ENCODE assay signal across 8 mouse cellular contexts in the genomic region with DNA sequence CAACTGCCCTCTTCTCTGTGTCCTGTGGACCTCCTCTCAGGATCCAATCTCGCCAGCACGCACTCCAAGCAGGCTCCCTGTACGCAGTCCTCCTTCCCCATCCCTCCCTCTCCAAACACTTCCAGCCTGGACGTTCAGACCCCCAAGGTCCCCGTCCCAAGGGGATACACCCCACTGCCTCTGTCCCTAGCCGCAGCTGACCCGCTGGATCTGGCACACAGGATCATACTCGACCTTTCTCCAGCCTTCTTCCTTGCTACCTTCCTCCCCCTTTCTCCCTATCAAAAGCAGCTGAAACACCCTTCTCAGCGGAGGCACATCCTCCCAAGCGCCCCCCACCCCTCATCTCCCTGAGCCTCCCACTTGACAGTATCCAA. TPM values are rescaled to one million over a fixed set of nuclear protein-coding genes. Genes with fewer than 3 reads are reported as not detected.
A peak's percentile ranks its signal among the peaks of the same experiment; 100 is the strongest.
DNase-seq lines count a peak whose midpoint lies in the region; ATAC-seq and TF ChIP-seq lines count a peak whose summit lies in the region.

No protein-coding gene starts in this region.

- H3K27me3 ChIP-seq in kidney, postnatal 0 days (ENCODE audit: insufficient read depth, low read length) = peaks cover 35% of the 10 kb centered on the region
- no peaks in the 10 kb centered on the region for H3K27me3 ChIP-seq in kidney, adult 2 months (replicated peaks; ENCODE audit: control insufficient read depth, insufficient read depth, low read length)
- H3K27me3 ChIP-seq in embryonic facial prominence, embryonic 14.5 days (replicated peaks; ENCODE audit: control insufficient read depth, insufficient read depth, low read length) = peaks cover 65% of the 10 kb centered on the region
- no peaks in the 10 kb centered on the region for H3K27me3 ChIP-seq in hindbrain, embryonic 15.5 days
- no peaks in the 10 kb centered on the region for H3K27me3 ChIP-seq in midbrain, embryonic 16.5 days (ENCODE audit: control insufficient read depth, insufficient read depth, low read depth, low read length)

- no peak for TF ChIP-seq CTCF in kidney, postnatal 0 days (IDR thresholded peaks at IDR 0.05; ENCODE audit: low read depth)
- no peak for TF ChIP-seq CTCF in kidney, adult 2 months (conservative IDR thresholded peaks at IDR 0.05; ENCODE audit: insufficient read depth, insufficient read length, low read depth, low read length)

- 2% methylated on average over 10 of the region's 10 CpGs for WGBS in kidney, postnatal 0 days
- under 1% methylated on average over 10 of the region's 10 CpGs for WGBS in kidney, adult 2 months
- WGBS in embryonic facial prominence, embryonic 14.5 days = 3% methylated on average over 7 of the region's 10 CpGs
- WGBS in hindbrain, embryonic 15.5 days = under 1% methylated on average over 10 of the region's 10 CpGs
- under 1% methylated on average over 10 of the region's 10 CpGs for WGBS in midbrain, embryonic 16.5 days

- H3K4me3 ChIP-seq in kidney, postnatal 0 days (replicated peaks; ENCODE audit: low read depth, low read length) = peak overlapping the region; percentile 28
- no peak overlapping the region for H3K4me3 ChIP-seq in kidney, adult 2 months (ENCODE audit: insufficient read depth, low read depth, low read length)
- H3K4me3 ChIP-seq in embryonic facial prominence, embryonic 14.5 days (ENCODE audit: low read depth, low read length) = peak overlapping the region; percentile 46
- peak overlapping the region; percentile 78 for H3K4me3 ChIP-seq in hindbrain, embryonic 15.5 days
- peak overlapping the region; percentile 66 for H3K4me3 ChIP-seq in midbrain, embryonic 16.5 days (ENCODE audit: low read depth, low read length)

- DNase-seq in kidney, postnatal 0 days (ENCODE audit: low spot score) = no peak
- no peak for DNase-seq in kidney, adult 2 months
- no peak for DNase-seq in embryonic facial prominence, embryonic 14.5 days (ENCODE audit: low spot score)
- DNase-seq in right cerebral cortex, adult 2 months (ENCODE audit: low spot score in 2 of 2) = no peak
- no peak for DNase-seq in frontal cortex, postnatal 36 days (ENCODE audit: low spot score in 2 of 2)
- DNase-seq in spleen, adult 12 weeks (ENCODE audit: low spot score) = no peak

- TF ChIP-seq POLR2A in kidney, adult 2 months (IDR thresholded peaks at IDR 0.05; ENCODE audit: low read depth, low read length) = no peak

- no peak overlapping the region for H3K9ac ChIP-seq in kidney, postnatal 0 days (ENCODE audit: low read depth, low read length)
- peak overlapping the region; percentile 54; the same call in 1 of the 2 replicates for H3K9ac ChIP-seq in embryonic facial prominence, embryonic 14.5 days (ENCODE audit: low read depth, low read length)
- peak overlapping the region; percentile 79 for H3K9ac ChIP-seq in hindbrain, embryonic 15.5 days
- peak overlapping the region; percentile 79 for H3K9ac ChIP-seq in midbrain, embryonic 16.5 days (ENCODE audit: low read depth, low read length)

- peaks cover 5% of the 10 kb centered on the region; the same call in 1 of the 2 replicates for H3K4me1 ChIP-seq in kidney, postnatal 0 days (replicated peaks; ENCODE audit: insufficient read depth, low read length)
- H3K4me1 ChIP-seq in kidney, adult 2 months (ENCODE audit: control insufficient read depth, insufficient read depth, low read length) = no peaks in the 10 kb centered on the region
- 0 out of 2 replicates have a peak, but pooled peaks cover 8% of the 10 kb centered on the region for H3K4me1 ChIP-seq in embryonic facial prominence, embryonic 14.5 days (ENCODE audit: control insufficient read depth, insufficient read depth, low read length)
- H3K4me1 ChIP-seq in hindbrain, embryonic 15.5 days (replicated peaks) = peaks cover 20% of the 10 kb centered on the region
- H3K4me1 ChIP-seq in midbrain, embryonic 16.5 days (ENCODE audit: control insufficient read depth, insufficient read depth, low read length) = 0 out of 2 replicates have a peak, but pooled peaks cover 9% of the 10 kb centered on the region

- H3K36me3 ChIP-seq in kidney, postnatal 0 days (ENCODE audit: insufficient read depth, low read length) = no peaks in the 10 kb centered on the region
- no peaks in the 10 kb centered on the region for H3K36me3 ChIP-seq in kidney, adult 2 months (ENCODE audit: control insufficient read depth, insufficient read depth, low read length)
- no peaks in the 10 kb centered on the region for H3K36me3 ChIP-seq in embryonic facial prominence, embryonic 14.5 days (ENCODE audit: control insufficient read depth, insufficient read depth, low read length)
- H3K36me3 ChIP-seq in hindbrain, embryonic 15.5 days = no peaks in the 10 kb centered on the region
- no peaks in the 10 kb centered on the region for H3K36me3 ChIP-seq in midbrain, embryonic 16.5 days (ENCODE audit: control insufficient read depth, insufficient read depth, low read length)

- no peaks in the 10 kb centered on the region for H3K9me3 ChIP-seq in kidney, postnatal 0 days (replicated peaks; ENCODE audit: low read length)
- H3K9me3 ChIP-seq in embryonic facial prominence, embryonic 14.5 days (ENCODE audit: control insufficient read depth, low read length) = no peaks in the 10 kb centered on the region
- H3K9me3 ChIP-seq in hindbrain, embryonic 15.5 days = no peaks in the 10 kb centered on the region
- H3K9me3 ChIP-seq in midbrain, embryonic 16.5 days (replicated peaks; ENCODE audit: control insufficient read depth, low read length, poor library complexity, severe bottlenecking) = no peaks in the 10 kb centered on the region

- peak overlapping the region; percentile 56 for H3K4me2 ChIP-seq in kidney, postnatal 0 days (ENCODE audit: low read length)
- peak overlapping the region; percentile 85 for H3K4me2 ChIP-seq in embryonic facial prominence, embryonic 14.5 days (ENCODE audit: low read depth, low read length)
- H3K4me2 ChIP-seq in hindbrain, embryonic 15.5 days = peak overlapping the region; percentile 90
- peak overlapping the region; percentile 88 for H3K4me2 ChIP-seq in midbrain, embryonic 16.5 days (ENCODE audit: low read length)

- no peak for ATAC-seq in kidney, postnatal 0 days (replicated peaks; ENCODE audit: low FRiP score, low read depth)
- no peak for ATAC-seq in embryonic facial prominence, embryonic 14.5 days (ENCODE audit: low read depth)
- ATAC-seq in hindbrain, embryonic 15.5 days (ENCODE audit: low FRiP score, low read depth) = peak; percentile 40; the same call in 1 of the 2 replicates
- peak; percentile 41 for ATAC-seq in midbrain, embryonic 16.5 days

- no peak overlapping the region for H3K27ac ChIP-seq in kidney, postnatal 0 days
- H3K27ac ChIP-seq in kidney, adult 2 months (ENCODE audit: insufficient read depth, low read depth, low read length) = no peak overlapping the region
- H3K27ac ChIP-seq in embryonic facial prominence, embryonic 14.5 days (replicated peaks; ENCODE audit: low read depth, low read length) = no peak overlapping the region
- peak overlapping the region; percentile 92 for H3K27ac ChIP-seq in hindbrain, embryonic 15.5 days (replicated peaks)
- peak overlapping the region; percentile 88 for H3K27ac ChIP-seq in midbrain, embryonic 16.5 days (ENCODE audit: low read length)

RNA-seq across cellular contexts. Expression of gene AI593442, which starts 0.8 kb away (rescaled TPM):
- polyA plus RNA-seq in kidney, postnatal 0 days (2015; fragmentation: Nextera tagmentation; extraction: Ambion mirVana) = 0.05 and 0.07 TPM in 2 replicates
- 0.01 and 0.03 TPM in 2 replicates for polyA plus RNA-seq in kidney, adult 2 months (2012; rRNA removed)
- 4.5 and 5.3 TPM in 2 replicates for polyA plus RNA-seq in embryonic facial prominence, embryonic 14.5 days (2014; fragmentation: Nextera tagmentation; extraction: Ambion mirVana)
- 74.6 and 79.1 TPM in 2 replicates for polyA plus RNA-seq in hindbrain, embryonic 15.5 days (2015; fragmentation: Nextera tagmentation; extraction: Ambion mirVana)
- 84.4 and 86.9 TPM in 2 replicates for polyA plus RNA-seq in midbrain, embryonic 16.5 days (2015; fragmentation: Nextera tagmentation; extraction: Ambion mirVana)

Comparison
In these comparisons a context has a peak if more than half of its experiments do, and no peak if none do; other contexts are left out.
1. ATAC-seq: peak in hindbrain, embryonic 15.5 days (single experiment) and midbrain, embryonic 16.5 days (single experiment); none in kidney, postnatal 0 days (single experiment) and embryonic facial prominence, embryonic 14.5 days (single experiment).
2. H3K27ac ChIP-seq: peak in hindbrain, embryonic 15.5 days (single experiment) and midbrain, embryonic 16.5 days (single experiment); none in kidney, postnatal 0 days (single experiment), kidney, adult 2 months (single experiment) and embryonic facial prominence, embryonic 14.5 days (single experiment).
3. RNA of gene AI593442, which starts 0.8 kb away (polyA plus RNA-seq): 84.4 to 86.9 TPM in midbrain, embryonic 16.5 days and 74.6 to 79.1 TPM in hindbrain, embryonic 15.5 days; 4.5 to 5.3 TPM in embryonic facial prominence, embryonic 14.5 days, 0.05 to 0.07 TPM in kidney, postnatal 0 days and 0.01 to 0.03 TPM in kidney, adult 2 months; every median in the first group is over 10 times any median in the second.
4. Peak in every context shown above with its lines, with median percentiles within 50 percentile points of each other: H3K4me2 ChIP-seq.